Mouse (Mus musculus): ENCODE results near the gene Nr4a1. TPM values are rescaled to one million over a fixed set of nuclear protein-coding genes. Genes with fewer than 3 reads are reported as not detected.

Gene Nr4a1
- polyA plus RNA-seq, 2 experiments = 0.19 to 0.42 TPM

DNA sequence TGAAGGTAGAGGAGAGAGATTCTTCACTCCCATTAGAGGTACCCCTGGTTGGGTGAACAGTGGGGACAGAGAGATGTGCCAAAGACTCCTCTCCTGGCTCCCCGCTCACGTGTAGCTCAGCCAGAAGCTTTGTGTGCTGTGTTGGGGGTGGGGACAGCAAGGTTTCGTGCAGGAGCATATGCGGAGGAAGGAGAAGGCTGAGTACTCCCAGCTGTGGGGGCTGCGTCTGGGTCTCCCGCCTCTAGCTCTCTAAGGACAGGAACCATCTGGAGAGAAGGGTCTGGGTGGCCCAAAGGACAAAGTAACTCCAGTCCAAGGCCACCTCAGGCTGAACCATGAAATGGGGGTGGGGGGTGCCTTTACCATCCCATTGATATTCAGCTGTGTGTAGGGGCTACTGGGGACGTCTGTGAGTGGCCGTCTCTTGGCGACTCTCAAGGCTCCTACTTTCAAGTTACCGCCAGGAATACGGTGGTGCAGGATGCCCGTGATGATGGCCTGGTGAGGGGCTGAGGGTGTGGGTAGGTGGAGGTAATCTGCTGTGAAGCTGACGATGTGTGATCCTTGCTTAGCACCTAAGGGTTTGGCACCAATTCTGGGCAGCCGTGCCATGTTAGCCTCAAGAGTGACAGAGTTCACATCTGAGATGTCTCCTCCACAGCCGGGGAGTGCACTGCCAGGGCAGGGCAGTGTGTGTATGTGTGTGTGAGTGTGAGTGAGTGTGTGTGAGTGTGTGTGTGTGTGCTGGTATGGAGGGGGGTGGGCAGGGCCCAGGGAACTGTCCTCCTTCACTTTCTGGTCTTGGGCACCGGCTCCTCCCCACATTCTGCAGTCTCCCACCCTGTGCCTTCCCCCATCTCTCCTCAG is 40.2 kb downstream of the Nr4a1 start:
- Histone ChIP-seq H3K4me1 (replicated peaks; ENCODE audit: control insufficient read depth in 2 of 2, insufficient read depth in 2 of 2, low read length in 1 of 2) (0 out of 4 replicates have a peak, but pooled peaks cover 0 to 3% of the 10 kb centered on the region in 2 experiments), H3K9me3 (ENCODE audit: control insufficient read depth, low read length) (no peaks in the 10 kb centered on the region), H3K9ac (replicated peaks) (no peak overlapping the region), H3K4me2 (ENCODE audit: low read depth) (no peak overlapping the region), H3K4me3 (ENCODE audit: insufficient read depth in 1 of 2, low read depth in 2 of 2, low read length in 2 of 2) (no peak overlapping the region), H3K27ac (no peak overlapping the region), H3K27me3 (ENCODE audit: control insufficient read depth, insufficient read depth, low read length) (no peaks in the 10 kb centered on the region), H3K36me3 (replicated peaks; ENCODE audit: control insufficient read depth, insufficient read depth, low read depth) (peaks cover 8% of the 10 kb centered on the region)
- DNase-seq (ENCODE audit: low read depth in 3 of 3, low spot score in 3 of 3) = no peak
- TF ChIP-seq CTCF (IDR thresholded peaks at IDR 0.05; ENCODE audit: low read depth) = no peak
- no peak for TF ChIP-seq EP300 (IDR thresholded peaks at IDR 0.05; ENCODE audit: low read depth)
- 66% methylated on average over 16 of the region's 16 CpGs for WGBS (ENCODE audit: insufficient replicate concordance)
- no peak for ATAC-seq (ENCODE audit: insufficient read depth)

DNA sequence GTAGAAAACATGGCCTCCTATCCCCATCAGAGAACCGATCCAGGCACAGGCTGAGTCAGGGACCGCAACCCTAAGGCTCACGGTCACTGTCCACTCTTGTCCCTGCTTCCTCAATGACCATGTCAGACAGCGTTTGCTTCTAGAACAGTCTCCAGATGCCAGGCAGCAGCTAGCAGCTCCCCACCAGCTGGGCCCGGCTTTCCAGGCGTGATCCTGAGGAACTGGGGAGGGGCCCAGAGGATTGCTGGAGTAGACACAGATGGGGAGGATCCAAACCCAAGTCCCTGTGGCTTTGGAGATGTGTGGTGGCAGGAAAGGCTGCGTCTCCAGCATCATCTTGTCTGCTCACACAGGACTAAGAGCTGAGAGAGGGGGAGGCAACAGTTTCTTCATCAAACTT is 41.0 kb downstream of the Nr4a1 start:
- ATAC-seq (ENCODE audit: insufficient read depth) (no peak), DNase-seq (ENCODE audit: low read depth in 3 of 3, low spot score in 3 of 3) (no peak)
- Histone ChIP-seq H3K4me3 (ENCODE audit: insufficient read depth in 1 of 2, low read depth in 2 of 2, low read length in 2 of 2) (no peak overlapping the region), H3K9me3 (ENCODE audit: control insufficient read depth, low read length) (no peaks in the 10 kb centered on the region), H3K27ac (no peak overlapping the region), H3K4me2 (ENCODE audit: low read depth) (no peak overlapping the region), H3K36me3 (replicated peaks; ENCODE audit: control insufficient read depth, insufficient read depth, low read depth) (peaks cover 1% of the 10 kb centered on the region), H3K4me1 (replicated peaks; ENCODE audit: control insufficient read depth in 2 of 2, insufficient read depth in 2 of 2, low read length in 1 of 2) (peaks cover 0 to 9% of the 10 kb centered on the region in 2 experiments; a peak in 1 of 4 replicates), H3K27me3 (ENCODE audit: control insufficient read depth, insufficient read depth, low read length) (no peaks in the 10 kb centered on the region), H3K9ac (replicated peaks) (no peak overlapping the region)
- TF ChIP-seq CTCF (IDR thresholded peaks at IDR 0.05; ENCODE audit: low read depth) (no peak), EP300 (IDR thresholded peaks at IDR 0.05; ENCODE audit: low read depth) (no peak)
- WGBS (ENCODE audit: insufficient replicate concordance) = 65% methylated on average over 7 of the region's 7 CpGs

DNA sequence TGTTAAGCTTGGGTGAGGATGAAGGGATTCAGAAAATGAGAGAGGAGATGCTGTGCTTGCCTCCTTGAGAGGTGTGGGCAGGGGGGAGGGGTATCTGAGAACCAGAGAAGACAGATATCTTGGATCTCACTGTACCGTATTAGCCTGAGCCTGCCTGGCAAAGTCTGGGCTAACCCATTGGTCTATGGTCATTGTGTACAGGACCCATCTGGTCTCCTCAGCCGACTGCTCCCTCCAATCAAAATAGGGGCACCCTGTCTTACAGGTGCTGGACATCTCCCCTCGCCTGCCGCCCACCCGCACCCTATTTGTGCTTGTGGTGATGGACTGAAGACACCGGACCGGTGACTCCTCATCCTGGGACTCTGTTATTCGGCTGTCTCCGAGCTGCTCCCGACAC is 41.5 kb downstream of the Nr4a1 start:
- WGBS (ENCODE audit: insufficient replicate concordance) = 80% methylated on average over 10 of the region's 10 CpGs
- no peak overlapping the region for H3K9ac ChIP-seq (replicated peaks)
- no peaks in the 10 kb centered on the region; the same call in 1 of the 2 replicates for H3K36me3 ChIP-seq (replicated peaks; ENCODE audit: control insufficient read depth, insufficient read depth, low read depth)
- H3K4me1 ChIP-seq (replicated peaks; ENCODE audit: control insufficient read depth in 2 of 2, insufficient read depth in 2 of 2, low read length in 1 of 2) = peaks cover 0 to 12% of the 10 kb centered on the region in 2 experiments; a peak in 2 of 4 replicates
- H3K4me2 ChIP-seq (ENCODE audit: low read depth) = no peak overlapping the region
- H3K9me3 ChIP-seq (ENCODE audit: control insufficient read depth, low read length) = no peaks in the 10 kb centered on the region
- ATAC-seq (ENCODE audit: insufficient read depth) = no peak
- no peak for DNase-seq (ENCODE audit: low read depth in 3 of 3, low spot score in 3 of 3)
- H3K27ac ChIP-seq = no peak overlapping the region
- H3K4me3 ChIP-seq (ENCODE audit: insufficient read depth in 1 of 2, low read depth in 2 of 2, low read length in 2 of 2) = no peak overlapping the region
- no peak for TF ChIP-seq CTCF (IDR thresholded peaks at IDR 0.05; ENCODE audit: low read depth)
- TF ChIP-seq EP300 (IDR thresholded peaks at IDR 0.05; ENCODE audit: low read depth) = no peak
- no peaks in the 10 kb centered on the region for H3K27me3 ChIP-seq (ENCODE audit: control insufficient read depth, insufficient read depth, low read length)

DNA sequence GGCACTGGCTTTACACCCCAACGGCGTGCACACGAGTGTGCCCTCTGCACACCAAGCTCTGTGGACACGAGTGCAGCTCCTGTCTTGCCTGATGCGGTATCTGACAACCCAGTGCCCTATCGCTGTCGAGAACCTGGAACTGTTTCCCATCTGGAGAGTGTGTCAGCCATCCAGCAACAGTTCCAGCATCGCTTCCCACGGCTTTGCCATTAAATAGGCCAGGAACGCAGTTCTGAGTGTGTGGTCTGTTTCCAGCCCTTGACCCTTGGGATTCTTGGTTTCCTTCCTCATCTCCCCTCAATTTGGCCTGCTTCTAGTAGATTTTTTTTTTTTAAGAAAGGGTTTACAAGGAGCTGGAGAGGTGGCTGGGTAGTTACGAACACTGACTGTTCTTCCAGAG is 42.0 kb downstream of the Nr4a1 start:
- H3K27me3 ChIP-seq (ENCODE audit: control insufficient read depth, insufficient read depth, low read length) = no peaks in the 10 kb centered on the region
- peaks cover 0 to 12% of the 10 kb centered on the region in 2 experiments; a peak in 2 of 4 replicates for H3K4me1 ChIP-seq (replicated peaks; ENCODE audit: control insufficient read depth in 2 of 2, insufficient read depth in 2 of 2, low read length in 1 of 2)
- H3K36me3 ChIP-seq (replicated peaks; ENCODE audit: control insufficient read depth, insufficient read depth, low read depth) = no peaks in the 10 kb centered on the region
- 80% methylated on average over 11 of the region's 11 CpGs for WGBS (ENCODE audit: insufficient replicate concordance)
- no peak overlapping the region for H3K4me3 ChIP-seq (ENCODE audit: insufficient read depth in 1 of 2, low read depth in 2 of 2, low read length in 2 of 2)
- H3K27ac ChIP-seq = no peak overlapping the region
- H3K9me3 ChIP-seq (ENCODE audit: control insufficient read depth, low read length) = no peaks in the 10 kb centered on the region
- no peak overlapping the region for H3K9ac ChIP-seq (replicated peaks)
- no peak for ATAC-seq (ENCODE audit: insufficient read depth)
- no peak for DNase-seq (ENCODE audit: low read depth in 3 of 3, low spot score in 3 of 3)
- TF ChIP-seq CTCF (IDR thresholded peaks at IDR 0.05; ENCODE audit: low read depth) = no peak
- TF ChIP-seq EP300 (IDR thresholded peaks at IDR 0.05; ENCODE audit: low read depth) = no peak
- H3K4me2 ChIP-seq (ENCODE audit: low read depth) = no peak overlapping the region

DNA sequence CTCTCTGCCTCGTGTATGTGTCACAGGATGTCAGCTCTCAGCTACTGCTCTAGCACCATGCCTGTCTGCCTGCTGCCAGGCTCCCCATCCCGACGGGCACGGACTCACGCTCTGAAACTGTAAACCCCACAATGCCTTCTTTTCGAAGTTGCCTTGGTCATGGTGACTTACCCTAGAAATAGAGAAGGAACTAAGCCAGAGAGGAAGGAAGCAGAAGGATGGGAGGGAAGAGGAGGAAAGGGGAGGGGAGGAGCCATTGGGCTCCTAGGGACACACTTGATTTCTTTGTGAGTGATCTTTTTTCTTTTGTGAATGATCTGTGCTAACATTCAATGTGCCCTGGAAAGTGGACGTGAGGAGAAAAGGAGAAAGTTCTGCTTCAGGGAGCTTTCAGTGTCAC is 43.9 kb downstream of the Nr4a1 start:
- Histone ChIP-seq H3K4me2 (ENCODE audit: low read depth) (no peak overlapping the region), H3K27ac (no peak overlapping the region)
- no peak for DNase-seq (ENCODE audit: low read depth in 3 of 3, low spot score in 3 of 3)

More for the DNA sequence above, 43.9 kb downstream of the Nr4a1 start:
- Histone ChIP-seq H3K27me3 (ENCODE audit: control insufficient read depth, insufficient read depth, low read length) (no peaks in the 10 kb centered on the region), H3K9ac (replicated peaks) (no peak overlapping the region), H3K4me1 (replicated peaks; ENCODE audit: control insufficient read depth in 2 of 2, insufficient read depth in 2 of 2, low read length in 1 of 2) (peaks cover 0 to 12% of the 10 kb centered on the region in 2 experiments; a peak in 2 of 4 replicates), H3K9me3 (ENCODE audit: control insufficient read depth, low read length) (no peaks in the 10 kb centered on the region), H3K36me3 (replicated peaks; ENCODE audit: control insufficient read depth, insufficient read depth, low read depth) (no peaks in the 10 kb centered on the region), H3K4me3 (ENCODE audit: insufficient read depth in 1 of 2, low read depth in 2 of 2, low read length in 2 of 2) (no peak overlapping the region)
- no peak for TF ChIP-seq CTCF (IDR thresholded peaks at IDR 0.05; ENCODE audit: low read depth)
- TF ChIP-seq EP300 (IDR thresholded peaks at IDR 0.05; ENCODE audit: low read depth) = no peak
- 9% methylated on average over 7 of the region's 7 CpGs for WGBS (ENCODE audit: insufficient replicate concordance)
- no peak for ATAC-seq (ENCODE audit: insufficient read depth)
